Mouse (Mus musculus) yolk sac, embryonic 10.5 days (tissue): Measurements from ENCODE around the gene Rasgrf1.

Experiments used
- DNase-seq: peaks from one replicate; pipeline ENCODE4 v3.0.0-alpha.2; 2017; ENCODE audit warnings: low spot score

Gene Rasgrf1

DNA sequence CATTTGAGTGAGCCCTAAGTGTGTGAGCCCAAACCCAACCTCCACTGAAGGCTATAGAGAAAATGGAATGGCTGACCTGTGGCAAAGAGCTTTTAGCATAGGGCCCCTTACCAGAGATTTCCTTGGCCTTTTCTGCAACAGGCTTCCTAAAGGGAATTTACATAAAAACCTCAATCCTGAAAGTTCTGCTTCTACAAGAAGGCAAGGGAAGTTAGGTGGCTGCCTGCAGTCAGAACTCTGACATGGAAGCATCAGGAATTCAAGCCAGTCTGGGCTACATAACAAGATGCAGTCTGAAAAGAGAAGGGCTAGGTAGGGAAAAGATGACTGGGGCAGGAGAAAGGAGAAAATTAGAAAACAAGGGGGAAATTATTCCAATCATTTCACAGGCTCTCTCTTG is 1.8 kb upstream of the Rasgrf1 start:
- DNase-seq = no peak

DNA sequence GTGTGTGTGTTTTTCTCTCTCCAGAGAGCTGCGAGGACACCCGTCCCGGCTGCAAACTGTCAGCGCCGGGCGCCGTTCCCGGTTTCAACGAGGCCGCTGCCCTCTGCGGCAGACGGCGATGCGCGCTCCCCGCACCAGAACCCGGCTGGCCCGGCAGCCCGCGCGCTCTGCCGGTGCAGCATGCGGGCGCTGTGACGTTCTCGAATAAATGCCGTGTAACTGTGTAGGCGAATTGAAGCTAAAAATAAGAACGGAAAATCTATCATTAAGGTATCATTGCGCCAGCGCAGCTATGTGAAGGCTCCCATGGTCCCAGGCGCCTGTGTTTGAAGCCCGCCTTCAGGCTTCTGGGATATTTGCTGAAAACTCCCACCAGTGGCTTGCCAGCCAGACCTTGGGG is 1.1 kb upstream of the Rasgrf1 start:
- DNase-seq = no peak

DNA sequence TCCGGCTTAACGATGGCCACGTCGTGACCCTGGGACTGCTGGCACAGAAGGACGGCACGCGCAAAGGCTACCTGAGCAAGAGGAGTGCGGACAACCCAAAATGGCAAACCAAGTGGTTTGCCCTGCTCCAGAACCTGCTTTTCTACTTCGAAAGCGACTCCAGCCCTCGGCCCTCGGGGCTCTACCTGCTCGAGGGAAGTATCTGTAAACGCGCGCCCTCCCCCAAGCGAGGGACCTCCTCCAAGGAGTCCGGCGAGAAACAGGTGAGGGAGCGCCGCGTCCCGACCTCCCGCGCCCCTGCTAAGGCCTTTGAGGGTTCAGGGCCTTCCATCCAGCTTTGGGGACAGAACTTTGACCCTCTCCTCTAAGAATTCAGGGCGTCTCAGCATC is 298 bp downstream of the Rasgrf1 start:
- no peak for DNase-seq

DNA sequence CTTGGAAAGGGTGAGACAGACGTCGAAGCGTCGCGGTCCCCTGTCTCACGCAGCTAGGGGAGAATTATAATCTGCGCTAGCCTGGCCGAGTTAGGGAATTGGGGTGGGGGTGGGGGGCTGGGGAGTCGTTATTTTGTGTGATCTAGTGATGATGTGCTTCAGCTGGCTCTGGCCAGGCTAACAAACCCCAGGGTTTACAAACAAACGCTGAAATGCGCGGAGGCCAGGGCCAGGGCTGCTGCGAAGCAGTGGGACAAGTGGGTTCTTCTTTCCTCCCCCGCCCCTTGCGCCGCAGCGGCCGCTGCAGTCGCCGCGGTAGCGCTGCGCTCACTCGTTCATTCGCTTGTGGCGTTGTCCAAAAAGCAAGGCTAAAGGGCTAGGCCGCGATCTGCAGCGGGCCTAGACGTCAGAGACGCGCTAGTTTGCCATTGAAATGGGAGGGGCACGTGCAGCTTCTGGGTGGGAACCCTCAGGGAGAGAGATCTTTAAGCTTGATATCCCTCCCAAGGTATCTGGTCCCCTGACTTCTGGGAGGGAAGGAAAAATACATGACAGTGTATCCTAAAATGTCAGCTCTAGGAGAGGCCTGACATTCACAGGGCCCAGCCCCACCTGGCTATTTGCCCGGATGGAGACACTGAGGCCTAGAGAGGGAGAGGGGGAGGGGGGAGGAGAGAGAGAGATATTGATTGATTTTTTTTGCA is 1.2 kb downstream of the Rasgrf1 start:
- DNase-seq = no peak

DNA sequence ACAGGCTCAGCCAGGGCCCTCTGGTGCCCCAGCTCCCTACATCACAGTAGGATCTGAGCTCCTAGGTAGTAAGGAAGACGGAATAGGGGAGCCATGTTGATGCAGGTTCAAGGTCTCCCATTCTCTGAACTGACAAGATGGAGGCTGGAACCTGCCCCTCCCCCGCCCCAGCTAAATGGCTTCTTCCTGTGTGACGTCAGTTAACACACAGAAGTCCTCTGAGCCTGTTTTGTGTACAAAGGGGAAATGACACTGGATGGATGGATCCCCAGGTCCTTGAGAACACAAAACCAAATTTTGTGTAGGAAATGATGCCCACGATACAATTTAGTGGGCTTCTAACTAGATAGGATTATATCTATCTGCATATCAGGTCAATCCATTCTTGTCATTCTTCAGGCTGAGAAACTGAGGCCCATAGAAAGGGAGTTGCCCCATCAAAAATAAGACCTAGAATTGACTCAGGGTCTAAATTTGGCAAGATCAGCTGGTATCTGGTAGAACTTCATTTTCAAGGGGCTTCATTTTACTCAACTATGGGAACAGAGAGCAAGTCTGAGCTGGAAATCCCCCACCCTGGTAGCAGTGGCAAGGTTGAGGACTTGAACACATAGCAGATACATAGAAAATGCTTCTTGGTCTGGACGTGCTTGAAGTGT is 2.3 kb downstream of the Rasgrf1 start:
- DNase-seq = no peak

DNA sequence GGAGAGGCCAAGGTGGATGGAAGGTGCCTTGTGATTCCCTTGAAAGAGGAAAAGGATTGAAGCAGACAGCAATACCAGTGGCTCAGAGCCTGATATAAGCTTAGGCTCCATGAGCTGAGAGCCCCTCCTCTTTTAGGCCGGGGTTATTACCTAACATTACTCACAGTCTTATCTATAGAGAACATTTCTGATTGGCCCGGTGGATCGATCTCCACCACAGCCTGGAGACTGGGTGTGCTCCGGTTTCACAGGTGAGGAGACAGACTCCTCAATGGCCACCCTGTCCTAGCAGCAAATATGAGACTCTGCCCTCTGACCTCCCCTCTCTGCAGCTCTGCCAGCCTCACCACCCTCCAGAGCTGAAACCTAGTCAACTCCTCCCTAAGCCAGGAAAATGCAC is 3.4 kb downstream of the Rasgrf1 start:
- DNase-seq = no peak

DNA sequence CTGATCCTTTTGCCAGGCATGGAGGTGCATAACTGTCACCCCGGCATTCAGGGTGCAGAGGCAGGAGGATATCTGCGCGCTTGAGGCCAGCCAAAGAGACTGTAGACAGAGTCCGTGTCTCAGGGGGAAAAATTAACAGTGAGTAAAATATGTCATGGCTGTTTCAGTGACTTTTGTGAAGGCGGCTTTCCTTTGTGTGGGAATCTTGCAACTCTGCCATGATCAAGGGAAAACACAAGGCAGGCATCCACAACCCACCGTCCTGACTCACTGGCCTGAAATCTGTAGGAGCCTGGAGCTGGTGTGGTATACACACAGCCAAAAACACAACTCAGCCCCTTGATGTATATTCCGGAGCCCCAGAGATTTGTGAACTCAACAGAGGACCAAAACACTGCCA is 6.8 kb downstream of the Rasgrf1 start:
- no peak for DNase-seq

DNA sequence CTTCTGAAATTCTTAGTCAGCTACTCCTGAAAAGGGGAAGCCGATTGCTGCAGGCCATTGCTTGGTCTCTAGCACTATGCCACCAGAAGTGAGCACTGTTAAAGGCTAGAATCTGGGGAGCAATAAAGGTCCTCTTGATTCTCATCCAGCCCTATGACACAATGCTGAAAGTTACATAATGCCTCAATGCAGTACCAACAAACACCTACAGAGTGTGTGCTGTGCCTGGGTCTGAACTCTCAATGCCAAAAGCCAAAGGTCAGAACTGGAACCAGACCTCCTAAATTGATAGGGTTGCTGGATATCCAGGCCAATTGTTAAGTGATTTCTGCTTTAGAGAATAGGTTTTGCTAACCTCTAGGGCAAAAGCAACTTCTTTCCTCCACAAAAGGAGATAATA is 7.7 kb downstream of the Rasgrf1 start:
- DNase-seq = no peak

DNA sequence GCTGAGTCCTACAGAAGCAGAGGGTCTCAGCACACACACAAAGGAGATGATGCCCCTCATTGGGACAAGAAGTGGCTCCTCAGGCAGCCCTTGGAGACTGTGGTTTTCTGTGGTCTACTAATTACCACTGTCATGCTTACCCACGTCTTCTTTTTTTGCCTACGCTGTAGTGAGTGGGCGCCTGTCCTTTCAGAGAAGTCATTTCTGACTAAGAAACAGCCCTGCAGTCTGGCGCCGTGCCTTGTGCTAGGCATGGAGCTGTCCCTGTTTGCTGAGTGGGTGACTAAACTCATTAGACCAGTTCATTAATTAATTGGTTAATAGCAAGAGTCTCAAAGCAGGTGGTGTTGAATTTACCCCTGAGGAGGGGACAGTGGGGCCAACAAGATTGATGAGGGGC is 9.1 kb downstream of the Rasgrf1 start:
- DNase-seq = no peak

DNA sequence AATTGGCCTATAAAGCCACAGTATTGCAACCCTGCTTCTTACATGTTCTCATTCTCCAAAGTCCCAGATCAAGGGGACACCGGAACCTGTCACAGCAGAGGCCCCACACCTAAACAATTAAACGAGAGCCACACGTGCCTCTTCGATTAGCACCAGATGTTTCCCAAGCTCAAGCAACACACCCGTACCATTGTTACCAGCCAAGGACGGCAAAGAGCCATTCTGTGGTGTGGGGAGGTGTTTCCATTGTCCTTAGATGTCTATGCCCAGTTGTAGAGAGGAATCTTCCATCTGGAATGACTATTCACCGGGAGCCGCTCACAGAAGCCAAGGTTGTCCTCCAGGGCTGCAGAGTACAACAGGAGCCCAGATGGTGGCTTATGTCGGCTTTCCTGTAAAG is 11.4 kb downstream of the Rasgrf1 start:
- no peak for DNase-seq

DNA sequence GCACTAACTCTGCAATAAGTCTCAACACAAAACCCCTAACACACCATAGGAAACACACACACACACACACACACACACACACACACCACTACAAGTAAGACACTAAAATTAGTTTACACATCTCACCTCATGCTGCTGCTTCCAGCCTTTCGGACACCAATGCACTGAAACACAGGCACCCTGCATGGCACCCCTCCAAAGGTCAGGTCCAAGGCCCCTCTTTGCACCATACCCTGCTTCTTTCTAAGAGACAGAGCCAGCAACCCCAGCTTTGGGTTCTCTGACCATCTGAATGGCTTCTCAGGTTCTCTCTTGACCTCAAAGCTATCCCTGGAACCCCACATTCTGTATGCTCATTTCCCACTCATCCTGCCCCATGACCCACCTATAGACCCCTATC is 13.0 kb downstream of the Rasgrf1 start:
- DNase-seq = no peak

DNA sequence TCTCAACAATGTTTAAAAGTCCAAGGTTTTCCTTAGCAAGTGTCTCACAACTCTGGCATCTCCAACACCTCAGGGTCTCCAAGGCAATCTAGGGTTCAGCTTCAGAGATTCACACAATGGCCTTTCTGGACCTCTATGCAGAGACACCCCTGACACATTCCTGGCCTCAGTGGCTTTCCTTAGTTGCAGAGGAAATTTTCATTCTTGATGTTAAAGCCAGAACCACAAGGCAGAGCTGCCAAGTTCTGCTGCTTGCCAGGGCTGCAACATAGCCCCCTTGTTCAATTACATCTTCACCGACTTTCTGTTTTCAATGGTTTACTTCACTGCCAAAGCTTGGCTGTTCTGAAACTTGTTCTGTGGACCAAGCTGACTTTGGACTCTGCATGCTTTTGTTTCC is 15.1 kb downstream of the Rasgrf1 start:
- no peak for DNase-seq

DNA sequence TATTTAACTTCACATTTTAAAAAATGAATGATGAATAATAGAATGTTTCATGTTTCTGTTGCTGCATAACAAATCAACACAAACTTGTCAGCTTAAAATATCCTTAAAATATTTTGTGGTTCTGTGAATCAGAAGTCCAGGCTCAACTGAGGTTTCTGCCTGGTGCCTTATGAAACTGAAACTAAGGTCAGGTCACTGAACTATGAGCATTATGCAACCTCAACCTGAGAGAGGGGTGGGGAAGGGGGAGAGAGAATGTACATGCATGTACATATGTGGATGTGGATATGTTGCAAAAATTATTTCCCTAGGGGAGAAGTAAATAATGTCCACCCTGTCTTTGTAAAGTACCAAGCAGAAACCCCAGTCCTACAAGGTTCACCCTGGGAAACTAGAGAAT is 18.8 kb downstream of the Rasgrf1 start:
- no peak for DNase-seq

DNA sequence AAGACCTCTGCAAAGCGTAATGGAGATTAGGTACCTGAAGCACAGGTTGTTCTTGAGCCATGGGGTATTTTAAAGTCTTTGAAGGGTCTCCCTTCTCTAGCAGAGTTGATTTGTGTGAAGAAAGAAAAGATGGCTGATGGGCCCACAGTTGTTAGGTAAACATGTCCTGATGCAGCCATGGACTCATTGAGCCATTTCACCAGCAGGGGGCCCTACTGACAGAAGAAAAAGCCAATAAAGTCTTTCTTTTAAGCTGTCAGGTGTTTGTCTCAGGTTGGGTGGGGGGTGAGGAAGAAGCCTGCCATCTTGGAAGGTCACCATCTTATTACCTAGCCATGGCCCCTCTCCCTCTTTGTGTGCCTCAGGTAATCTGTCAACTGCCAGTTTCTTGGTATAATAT is 30.7 kb downstream of the Rasgrf1 start:
- DNase-seq = no peak

DNA sequence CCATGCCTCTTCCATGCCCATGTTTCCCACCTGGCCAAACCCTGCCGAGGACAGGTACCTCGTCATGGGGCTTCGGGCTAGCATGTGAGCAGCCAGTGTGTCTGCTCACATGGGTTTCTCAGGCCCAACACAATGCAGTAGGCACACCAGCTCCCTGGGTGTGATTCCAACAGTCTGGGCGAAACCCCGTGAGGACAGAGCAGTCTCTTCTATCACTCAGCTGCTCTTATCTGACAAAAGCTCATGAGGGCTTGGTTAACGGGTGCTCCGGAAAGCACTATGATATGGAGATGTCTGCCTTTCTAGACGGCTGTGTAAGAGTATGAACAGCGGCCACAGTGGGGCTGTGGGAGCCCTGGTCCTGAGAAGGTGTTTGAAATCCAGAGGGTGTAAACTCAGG is 37.1 kb downstream of the Rasgrf1 start:
- no peak for DNase-seq

DNA sequence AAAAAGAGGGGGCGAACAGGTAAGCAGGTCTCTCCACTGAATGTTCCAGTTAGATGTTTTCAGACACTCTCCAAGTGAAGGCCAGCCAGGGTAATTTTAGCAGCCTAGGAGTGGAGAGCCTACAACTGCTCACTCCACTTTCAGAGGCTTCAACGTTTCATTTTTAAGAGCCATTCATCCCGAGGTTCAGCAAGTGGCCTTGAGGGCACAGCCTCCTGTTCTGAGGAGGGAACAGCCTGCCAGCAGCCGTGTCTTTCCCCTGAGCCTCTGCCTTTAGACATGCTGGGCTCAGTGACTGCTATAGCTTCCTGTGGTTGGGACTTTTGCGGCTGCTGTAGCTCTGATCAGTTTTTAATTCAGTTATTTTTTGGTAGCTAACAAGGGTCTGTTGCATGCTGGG is 38.9 kb downstream of the Rasgrf1 start:
- DNase-seq = no peak

DNA sequence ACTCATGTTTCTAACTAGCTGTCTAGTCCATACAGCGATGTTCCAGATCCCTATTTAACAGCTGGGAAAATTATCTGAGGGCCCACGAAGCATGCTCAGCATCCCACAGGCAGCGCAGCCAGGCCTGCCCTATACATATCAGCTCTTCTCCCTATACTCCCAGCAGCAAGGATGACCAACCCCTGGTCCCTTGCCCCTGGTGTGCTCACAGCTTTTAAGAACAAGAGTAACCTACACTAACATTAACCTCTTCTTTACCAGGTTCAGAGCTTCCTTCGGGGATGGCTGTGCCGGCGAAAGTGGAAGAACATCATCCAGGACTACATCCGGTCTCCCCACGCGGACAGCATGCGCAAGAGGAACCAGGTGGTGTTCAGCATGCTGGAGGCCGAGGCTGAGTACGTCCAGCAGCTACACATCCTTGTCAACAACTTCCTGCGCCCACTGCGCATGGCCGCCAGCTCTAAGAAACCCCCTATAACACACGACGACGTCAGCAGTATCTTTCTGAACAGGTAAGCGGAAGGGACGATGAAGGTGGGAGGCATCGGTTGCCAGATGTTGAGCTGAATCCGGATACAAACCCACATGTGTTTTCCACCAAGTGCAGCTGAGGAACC is 44.0 kb downstream of the Rasgrf1 start:
- no peak for DNase-seq

DNA sequence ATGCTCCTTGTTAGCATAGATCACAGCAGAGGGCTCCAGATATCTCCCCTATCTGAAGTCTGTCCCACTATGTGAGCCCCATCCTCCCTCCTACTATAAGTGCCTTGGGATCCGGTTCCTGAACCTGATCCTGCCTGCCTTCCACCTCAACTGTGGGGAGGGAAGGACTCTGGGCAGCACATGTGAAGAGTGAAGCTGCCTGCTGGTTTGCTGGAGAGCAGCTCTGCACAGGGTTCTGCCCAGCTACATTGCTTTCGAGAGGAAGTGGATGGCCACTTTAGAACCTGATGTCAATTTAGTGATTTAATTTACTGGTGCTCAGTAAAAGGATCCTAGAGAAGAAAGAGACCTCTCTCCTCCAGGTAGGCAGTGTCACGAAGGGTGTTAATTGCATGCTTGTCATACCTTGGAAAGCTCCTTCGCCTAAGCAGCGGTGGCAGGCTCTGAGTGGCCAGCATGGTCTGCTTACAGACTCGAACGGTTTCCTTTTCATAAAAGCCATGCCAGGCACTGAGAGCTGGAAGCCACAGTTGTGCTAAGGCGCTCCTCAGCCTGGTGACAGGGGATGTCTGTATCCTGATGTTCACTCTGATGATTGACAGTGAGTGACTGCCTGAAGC is 45.3 kb downstream of the Rasgrf1 start:
- no peak for DNase-seq

DNA sequence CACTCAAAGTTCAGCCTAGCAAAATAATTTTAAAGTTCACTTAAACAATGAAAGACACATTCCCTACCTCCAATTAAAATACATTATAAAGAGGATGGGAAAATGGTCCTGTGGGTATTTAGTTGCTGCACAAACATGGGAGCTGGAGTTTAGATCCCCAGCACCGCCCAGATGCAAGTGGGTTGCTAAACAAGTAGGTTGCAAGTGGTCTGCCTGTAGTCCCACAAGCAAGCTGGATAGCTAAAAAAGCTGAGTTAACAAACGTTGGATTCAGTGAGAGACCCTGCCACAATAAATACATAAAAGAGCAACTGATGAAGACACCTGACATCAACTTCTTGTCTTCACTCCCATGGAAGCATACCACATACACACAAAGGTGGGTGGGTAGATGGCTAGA is 49.3 kb downstream of the Rasgrf1 start:
- DNase-seq = no peak

DNA sequence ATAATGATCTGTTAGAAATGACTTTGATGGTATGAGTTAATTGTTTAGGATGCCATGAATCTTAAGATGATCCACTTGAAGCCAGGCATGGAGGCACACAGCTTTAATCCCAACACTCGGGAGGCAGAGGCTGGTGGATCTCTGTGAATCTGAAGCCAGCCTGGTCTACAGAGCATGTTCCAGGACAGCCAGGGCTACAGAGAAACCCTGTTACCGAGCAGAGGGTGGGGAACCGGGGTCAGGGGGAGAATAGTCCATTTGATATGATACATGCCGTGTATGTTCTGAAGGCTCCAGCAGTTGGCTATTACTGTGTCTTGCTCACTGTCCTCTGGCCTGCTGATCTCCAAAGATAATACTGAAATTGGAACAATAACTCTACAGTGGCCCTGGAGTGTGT is 54.4 kb downstream of the Rasgrf1 start:
- DNase-seq = no peak

DNA sequence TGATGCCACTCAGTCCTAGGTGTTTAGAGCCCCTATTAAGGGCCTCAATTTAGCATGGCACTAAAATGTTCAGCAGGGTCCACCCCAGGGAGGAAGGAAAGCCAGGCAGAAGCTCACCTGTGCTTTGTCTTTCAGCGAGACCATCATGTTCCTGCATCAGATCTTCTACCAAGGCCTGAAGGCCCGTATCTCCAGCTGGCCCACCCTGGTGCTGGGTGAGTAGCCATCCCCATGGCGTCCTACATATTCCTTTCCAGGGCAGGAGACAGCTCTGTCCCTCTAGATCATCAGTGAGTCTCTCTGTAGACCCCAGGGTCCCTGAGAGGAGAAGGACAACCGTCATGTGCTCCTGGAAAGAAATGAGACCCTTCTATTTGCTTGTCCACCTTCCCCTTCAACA is 58.0 kb downstream of the Rasgrf1 start:
- no peak for DNase-seq

DNA sequence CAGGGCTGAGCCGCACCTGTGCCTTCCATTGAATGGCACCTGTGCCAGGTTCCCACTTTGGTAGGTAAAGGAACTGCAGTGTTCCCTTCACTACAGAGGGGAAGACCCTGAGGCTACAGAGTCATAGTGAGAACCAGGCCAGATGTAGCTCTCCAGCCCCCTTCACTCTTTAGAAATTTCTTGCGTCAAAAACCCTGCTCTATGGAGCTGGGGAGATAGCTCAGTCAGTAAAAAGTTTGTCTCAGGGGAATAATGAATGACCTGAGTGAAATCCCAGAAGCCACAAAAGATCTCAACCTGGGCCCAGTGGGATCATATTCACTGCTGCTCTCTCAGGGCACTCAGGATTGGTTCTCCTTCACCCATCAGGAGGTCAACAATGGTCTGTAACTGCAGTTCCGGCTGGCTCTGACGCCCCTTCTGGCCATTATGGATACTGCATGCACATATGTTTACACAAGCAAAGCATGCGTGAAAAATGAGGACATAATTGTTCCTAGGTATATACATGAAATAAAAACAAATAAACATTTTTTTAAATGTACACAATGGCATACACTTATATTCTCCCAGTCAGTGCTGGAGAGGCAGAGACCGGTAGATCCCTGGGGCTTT is 59.2 kb downstream of the Rasgrf1 start:
- DNase-seq = no peak

DNA sequence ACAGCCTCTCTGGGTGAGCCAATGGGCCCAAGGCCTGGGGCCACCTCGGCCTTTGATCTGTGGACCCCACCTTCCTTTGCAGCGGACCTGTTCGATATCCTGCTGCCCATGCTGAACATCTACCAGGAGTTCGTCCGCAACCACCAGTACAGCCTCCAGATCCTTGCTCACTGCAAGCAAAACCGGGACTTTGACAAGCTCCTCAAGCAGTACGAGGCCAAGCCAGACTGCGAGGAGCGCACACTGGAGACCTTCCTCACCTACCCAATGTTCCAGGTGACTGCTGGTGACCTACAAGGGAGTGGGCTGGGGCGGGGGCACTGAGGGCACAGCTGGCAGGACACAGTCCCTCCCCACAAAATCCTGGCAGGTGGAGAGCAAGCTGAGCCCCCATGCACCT is 60.6 kb downstream of the Rasgrf1 start:
- DNase-seq = no peak
